Mouse (Mus musculus) megakaryocyte progenitor cell, adult 5-6 weeks (primary cell): ENCODE measurements around the gene Marcks. TPM values are rescaled to one million over a fixed set of nuclear protein-coding genes. Genes with fewer than 3 reads are reported as not detected.

Source experiments
- total RNA-seq, 2 experiments: library from RNA; stranded (forward) in 1 of 2; stranded (reverse) in 1 of 2; fragments of 157-497, 149-512 nt in 1 of 2; fragments of 200-1000 nt in 1 of 2; gene quantifications; 2 replicates each; pipeline versions ENCODE4 v1.2.3 to v1.2.4; 2015 to 2017

Gene Marcks
- total RNA-seq, 2 experiments from 2014 or later = 6.7 to 7.6 TPM

Other genes with a start within 250 kb of the Marcks start
- gene Hdac2, start 164.4 kb downstream of the Marcks start, total RNA-seq (2015) = 203 and 211 TPM in 2 replicates
- gene Hdac2, start 164.4 kb downstream of the Marcks start, total RNA-seq (2017) = 166 and 185 TPM in 2 replicates